Mouse (Mus musculus) limb, embryonic 13.5 days (tissue): Measurements from ENCODE around the gene Polr2h. TPM values are rescaled to one million over a fixed set of nuclear protein-coding genes. Genes with fewer than 3 reads are reported as not detected.

ENCODE experiments used
- ATAC-seq: fragments of 200-750 bp; cut with Nextera tagmentation; 2 replicates; pipeline ENCODE4 v1.8.0; 2017; ENCODE audit warnings: low read depth, moderate number of reproducible peaks, moderate TSS enrichment; ENCODE audit not compliant: low FRiP score
- H3K27ac ChIP-seq: fragments of 300-500 bp; sonication (generic); 2 replicates; pipeline ENCODE4 v1.5.1; 2015; ENCODE audit warnings: inconsistent platforms, mild to moderate bottlenecking, moderate library complexity
- H3K27me3 ChIP-seq: fragments of 300-500 bp; sonication (generic); 2 replicates; pipeline ENCODE4 v1.6.1; 2015; ENCODE audit warnings: mild to moderate bottlenecking, inconsistent platforms
- H3K36me3 ChIP-seq: fragments of 300-500 bp; sonication (generic); 2 replicates; pipeline ENCODE4 v1.6.1; 2015; ENCODE audit warnings: inconsistent platforms, mild to moderate bottlenecking, moderate library complexity
- H3K4me1 ChIP-seq: fragments of 300-500 bp; sonication (generic); 2 replicates; pipeline ENCODE4 v1.6.1; 2015; ENCODE audit warnings: inconsistent platforms
- H3K4me2 ChIP-seq: fragments of 300-500 bp; sonication (generic); replicated peaks from 2 replicates; pipeline ENCODE4 v1.6.1; 2015; ENCODE audit warnings: inconsistent platforms, mild to moderate bottlenecking, moderate library complexity
- H3K4me3 ChIP-seq: fragments of 300-500 bp; sonication (generic); 2 replicates; pipeline ENCODE4 v1.5.1; 2015; ENCODE audit warnings: moderate library complexity, mild to moderate bottlenecking, inconsistent platforms
- H3K9ac ChIP-seq: fragments of 300-500 bp; sonication (generic); 2 replicates; pipeline ENCODE4 v1.6.1; 2015; ENCODE audit warnings: mild to moderate bottlenecking, inconsistent platforms
- H3K9me3 ChIP-seq: fragments of 300-500 bp; sonication (generic); 2 replicates; pipeline ENCODE4 v1.6.1; 2016; ENCODE audit warnings: inconsistent platforms
- WGBS: fragments of 180-500 bp; shearing (Covaris S2); methylation state at CpG from one replicate; pipeline ENCODE4 v1.1.7; 2015; 5-methylcytosine and 5-hydroxymethylcytosine counted together
- polyA plus RNA-seq: library from polyadenylated mRNA; unstranded; fragments of >200 nt; fragmentation: Nextera tagmentation; extraction: Ambion mirVana; gene quantifications from 2 replicates; pipeline ENCODE4 v1.2.1, GENCODE M21; 2015

Gene Polr2h
- polyA plus RNA-seq, 1 experiment from 2014 or later = 117 TPM

- Histone ChIP-seq H3K4me3 (no peak overlapping the region), H3K9ac (no peak overlapping the region), H3K4me2 (no peak overlapping the region), H3K36me3 (no peaks in the 10 kb centered on the region), H3K4me1 (no peaks in the 10 kb centered on the region), H3K27me3 (no peaks in the 10 kb centered on the region), H3K27ac (no peak overlapping the region), H3K9me3 (no peaks in the 10 kb centered on the region)
- no peak for ATAC-seq
- WGBS = 93% methylated on average over 5 of the region's 5 CpGs
These were observed 38.6 kb downstream of the Polr2h start for GRCm38 (mm10) chr16:20756052-20756451.

- no peak overlapping the region for H3K27ac ChIP-seq
- H3K4me3 ChIP-seq = no peak overlapping the region
- no peak overlapping the region for H3K9ac ChIP-seq
- H3K36me3 ChIP-seq = no peaks in the 10 kb centered on the region
- H3K4me2 ChIP-seq = no peak overlapping the region
- no peaks in the 10 kb centered on the region for H3K27me3 ChIP-seq
- ATAC-seq = no peak
- WGBS = 65% methylated on average over 1 of the region's 1 CpGs
- no peaks in the 10 kb centered on the region for H3K9me3 ChIP-seq
- no peaks in the 10 kb centered on the region for H3K4me1 ChIP-seq
These were observed 39.9 kb downstream of the Polr2h start for GRCm38 (mm10) chr16:20757385-20757784.

- WGBS = 7% methylated on average over 3 of the region's 3 CpGs
- no peak for ATAC-seq
- H3K9ac ChIP-seq = no peak overlapping the region
- no peaks in the 10 kb centered on the region for H3K36me3 ChIP-seq
- H3K4me2 ChIP-seq = no peak overlapping the region
- H3K9me3 ChIP-seq = no peaks in the 10 kb centered on the region
- H3K4me3 ChIP-seq = no peak overlapping the region
- no peaks in the 10 kb centered on the region for H3K27me3 ChIP-seq
- no peak overlapping the region for H3K27ac ChIP-seq
- H3K4me1 ChIP-seq = no peaks in the 10 kb centered on the region
These were observed 44.2 kb downstream of the Polr2h start for GRCm38 (mm10) chr16:20761681-20762080.

DNA sequence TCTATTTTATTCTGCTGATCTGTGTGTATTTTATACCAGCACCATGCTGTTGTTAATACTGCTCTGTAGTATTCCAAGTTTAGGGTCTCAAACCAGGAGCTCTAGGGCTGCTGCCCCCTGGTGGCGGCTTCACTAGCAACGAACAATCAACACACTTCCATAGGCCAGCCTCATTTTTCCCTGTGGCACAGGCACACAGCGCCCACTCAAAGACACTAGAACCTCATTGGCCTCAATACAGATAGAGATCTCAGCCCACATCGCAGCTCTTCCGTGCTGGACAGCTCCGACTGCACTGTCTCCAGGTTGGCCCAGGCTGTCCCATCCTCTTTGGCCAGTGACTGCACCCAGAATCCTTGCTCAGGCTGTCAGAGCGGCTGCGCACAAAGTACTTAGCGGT, 47.8 kb downstream of the Polr2h start:
- Histone ChIP-seq H3K9ac (no peak overlapping the region), H3K9me3 (no peaks in the 10 kb centered on the region), H3K27me3 (no peaks in the 10 kb centered on the region), H3K27ac (no peak overlapping the region), H3K4me3 (no peak overlapping the region), H3K4me2 (no peak overlapping the region), H3K4me1 (no peaks in the 10 kb centered on the region), H3K36me3 (no peaks in the 10 kb centered on the region)
- WGBS = 48% methylated on average over 9 of the region's 9 CpGs
- ATAC-seq = no peak

Other genes with a start within 250 kb of the Polr2h start
- gene Eif2b5, start 218.8 kb upstream of the Polr2h start, polyA plus RNA-seq = 109 and 113 TPM in 2 replicates
- 28.0 and 28.7 TPM in 2 replicates for gene Dvl3, start 200.7 kb upstream of the Polr2h start, polyA plus RNA-seq
- gene Ap2m1, start 182.2 kb upstream of the Polr2h start, polyA plus RNA-seq = 629 and 657 TPM in 2 replicates
- 68.1 and 78.1 TPM in 2 replicates for gene Abcf3, start 169.1 kb upstream of the Polr2h start, polyA plus RNA-seq
- gene Vwa5b2, start 128.2 kb upstream of the Polr2h start, polyA plus RNA-seq = 0.73 and 1.5 TPM in 2 replicates
- gene Eef1akmt4, start 106.1 kb upstream of the Polr2h start, polyA plus RNA-seq = 37.2 and 37.7 TPM in 2 replicates
- not detected in 2 replicates for gene Gm49333, start 106.1 kb upstream of the Polr2h start, polyA plus RNA-seq
- gene Alg3, start 105.9 kb upstream of the Polr2h start, polyA plus RNA-seq = 39.5 and 41.1 TPM in 2 replicates
- gene Camk2n2, start 96.4 kb upstream of the Polr2h start, polyA plus RNA-seq = 0.92 and 1.2 TPM in 2 replicates
- 6.9 and 7.5 TPM in 2 replicates for gene Ece2, start 87.8 kb upstream of the Polr2h start, polyA plus RNA-seq
- gene Psmd2, start 66.0 kb upstream of the Polr2h start, polyA plus RNA-seq = 342 and 355 TPM in 2 replicates
- 175 and 183 TPM in 2 replicates for gene Eif4g1, start 49.4 kb upstream of the Polr2h start, polyA plus RNA-seq
- 8.5 and 10.4 TPM in 2 replicates for gene Fam131a, start 24.4 kb upstream of the Polr2h start, polyA plus RNA-seq
- gene Clcn2, start 81 bp downstream of the Polr2h start, polyA plus RNA-seq = 23.3 and 23.5 TPM in 2 replicates
- 9.1 and 9.3 TPM in 2 replicates for gene Chrd, start 15.5 kb downstream of the Polr2h start, polyA plus RNA-seq
- gene Thpo, start 16.8 kb downstream of the Polr2h start, polyA plus RNA-seq = 0.66 and 0.74 TPM in 2 replicates